Mouse (Mus musculus) stomach, postnatal 0 days (tissue): Measurements from ENCODE around the gene Ercc6l2. TPM values are rescaled to one million over a fixed set of nuclear protein-coding genes. Genes with fewer than 3 reads are reported as not detected.
"Not testable (repeated sequence)": the region's sequence is repeated elsewhere in the genome, so short reads cannot be mapped to it uniquely, and the experiment has no call there.

Experiments
- ATAC-seq: fragments of 200-750 bp; cut with Nextera tagmentation; 2 replicates; pipeline ENCODE4 v1.8.0; 2017; ENCODE audit not compliant: low FRiP score, low TSS enrichment
- DNase-seq: peaks from one replicate; pipeline ENCODE4 v3.0.0-alpha.2; 2016; ENCODE audit warnings: low spot score
- H3K27ac ChIP-seq: fragments of 300-500 bp; sonication (generic); replicated peaks from 2 replicates; pipeline ENCODE4 v1.5.1; 2014; ENCODE audit warnings: mild to moderate bottlenecking, control low read depth
- H3K27me3 ChIP-seq: fragments of 300-500 bp; sonication (generic); 2 replicates; pipeline ENCODE4 v1.6.1; 2014; ENCODE audit warnings: low read length; ENCODE audit not compliant: control insufficient read depth, insufficient read depth
- H3K36me3 ChIP-seq: fragments of 300-500 bp; sonication (generic); 2 replicates; pipeline ENCODE4 v1.6.1; 2014; ENCODE audit warnings: low read length, mixed read lengths; ENCODE audit not compliant: control insufficient read depth, insufficient read depth
- H3K4me1 ChIP-seq: fragments of 300-500 bp; sonication (generic); replicated peaks from 2 replicates; pipeline ENCODE4 v1.6.1; 2014; ENCODE audit warnings: antibody characterized with exemption; ENCODE audit not compliant: control insufficient read depth, insufficient read depth
- H3K4me2 ChIP-seq: fragments of 300-500 bp; sonication (generic); replicated peaks from 2 replicates; pipeline ENCODE4 v1.6.1; 2014; ENCODE audit warnings: low read depth, mild to moderate bottlenecking, control low read depth, moderate library complexity
- H3K4me3 ChIP-seq: fragments of 300-500 bp; sonication (generic); 2 replicates; pipeline ENCODE4 v1.5.1; 2014; ENCODE audit warnings: low read depth, low read length, control low read depth
- H3K9ac ChIP-seq: fragments of 300-500 bp; sonication (generic); 2 replicates; pipeline ENCODE4 v1.6.1; 2014; ENCODE audit warnings: mild to moderate bottlenecking, low read length, control low read depth, mixed read lengths
- H3K9me3 ChIP-seq: fragments of 300-500 bp; sonication (generic); 2 replicates; pipeline ENCODE4 v1.6.1; 2016; ENCODE audit warnings: low read length; ENCODE audit not compliant: control insufficient read depth
- CTCF ChIP-seq: IDR thresholded peaks from 2 replicates; pipeline ENCODE4 v1.5.1; 2016; ENCODE audit warnings: antibody characterized with exemption, low read depth, mild to moderate bottlenecking, moderate library complexity
- EP300 ChIP-seq: optimal IDR thresholded peaks from 2 replicates; pipeline ENCODE3; 2016; ENCODE audit warnings: antibody characterized with exemption
- WGBS: fragments of 180-500 bp; shearing (Covaris S2); extraction: QIAGEN DNeasy Blood & Tissue Kit; methylation state at CpG from one replicate; pipeline ENCODE4 v1.1.7; 2014; 5-methylcytosine and 5-hydroxymethylcytosine counted together
- polyA plus RNA-seq: library from polyadenylated mRNA; unstranded; fragments of >200 nt; fragmentation: Nextera tagmentation; extraction: Ambion mirVana; gene quantifications from 2 replicates; pipeline ENCODE4 v1.2.1, GENCODE M21; 2015

Ercc6l2 gene
- polyA plus RNA-seq, 1 experiment from 2014 or later = 8.5 TPM

DNA sequence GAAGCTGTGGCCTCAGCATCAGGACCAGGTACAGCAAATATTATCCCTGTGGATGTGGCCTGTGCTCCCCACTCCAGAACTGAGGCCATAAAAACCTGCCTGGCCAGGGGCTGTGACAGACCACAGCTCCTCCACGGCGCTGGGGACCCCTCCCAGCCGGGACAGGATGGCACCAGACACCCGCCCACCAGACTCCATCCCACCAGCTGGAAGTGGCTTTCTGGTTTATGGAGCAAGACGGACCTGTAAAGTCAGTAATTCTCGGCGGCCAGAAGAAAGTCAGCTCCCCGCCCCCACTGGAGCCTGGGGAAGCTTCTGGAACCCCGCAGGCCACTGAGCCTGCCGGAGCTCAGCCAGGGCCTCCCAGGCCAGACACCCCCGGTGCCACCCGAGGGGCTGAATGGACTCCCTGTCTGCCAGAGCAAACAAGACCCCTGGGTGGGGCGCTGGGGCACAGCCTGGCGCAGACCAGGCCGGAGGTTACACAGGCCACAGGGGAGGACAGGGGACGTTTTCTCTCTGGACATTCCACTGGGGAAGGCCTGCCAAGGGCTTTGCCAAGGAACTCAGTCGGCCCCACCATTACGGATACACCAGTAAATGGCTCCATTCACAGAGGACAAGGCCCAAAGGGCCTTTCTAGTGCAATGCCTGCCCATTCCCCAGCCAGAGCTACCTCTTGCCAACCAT lies 103.8 kb downstream of the Ercc6l2 start:
- Histone ChIP-seq H3K9me3 (no peaks in the 10 kb centered on the region), H3K36me3 (no peaks in the 10 kb centered on the region), H3K27ac (peak overlapping the region; percentile 81), H3K27me3 (no peaks in the 10 kb centered on the region), H3K4me2 (peak overlapping the region; percentile 34), H3K4me1 (peaks cover 13% of the 10 kb centered on the region), H3K4me3 (no peak overlapping the region), H3K9ac (peak overlapping the region; percentile 43)
- 43% methylated on average over 18 of the region's 18 CpGs for WGBS
- ATAC-seq = peak; percentile 47; the same call in 1 of the 2 replicates
- peak; percentile 50 for DNase-seq
- TF ChIP-seq CTCF (no peak), EP300 (no peak)

DNA sequence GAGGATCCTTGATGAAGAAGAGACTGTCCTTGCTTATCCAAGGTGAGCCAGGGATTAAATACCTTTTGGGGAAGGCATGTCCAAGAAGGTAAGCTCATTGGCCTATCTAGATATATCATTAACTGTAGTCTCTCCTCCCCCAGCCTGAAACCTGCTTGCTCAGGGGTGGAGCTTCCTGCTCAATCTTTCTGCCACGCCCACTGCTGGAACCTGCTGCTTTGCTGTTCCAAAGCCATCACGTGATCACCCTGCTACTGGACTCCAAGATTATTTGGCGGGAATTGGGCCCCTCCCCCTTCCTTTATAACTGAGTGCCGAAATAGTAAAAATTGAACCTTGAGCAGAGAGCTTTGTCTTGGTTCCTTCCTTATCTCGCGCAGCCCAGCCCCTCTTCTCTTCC lies 109.0 kb downstream of the Ercc6l2 start:
- not testable (repeated sequence) for H3K4me1 ChIP-seq, DNase-seq, H3K4me2 ChIP-seq, H3K9ac ChIP-seq, H3K4me3 ChIP-seq, H3K36me3 ChIP-seq, H3K9me3 ChIP-seq, H3K27me3 ChIP-seq, ATAC-seq, H3K27ac ChIP-seq
- 61% methylated on average over 2 of the region's 6 CpGs for WGBS

DNA sequence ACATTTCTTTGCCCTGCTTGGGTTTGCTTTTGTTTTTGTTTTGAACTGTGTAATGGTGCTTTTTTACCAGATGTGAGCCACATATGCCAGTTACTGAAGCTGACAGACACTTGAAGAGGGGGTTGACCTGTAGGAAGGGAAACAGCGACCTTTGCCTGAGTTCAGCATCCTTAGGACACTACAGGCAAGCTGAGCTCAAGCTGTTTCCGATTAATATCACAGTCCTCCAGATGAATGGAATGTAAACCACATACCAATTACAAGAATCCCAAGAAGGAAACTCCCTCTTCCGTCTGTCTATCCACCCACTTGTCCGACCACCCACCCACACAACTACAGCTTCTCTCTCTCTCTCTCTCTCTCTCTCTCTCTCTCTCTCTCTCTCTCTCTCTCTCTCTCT lies 112.3 kb downstream of the Ercc6l2 start:
- ATAC-seq (no peak), DNase-seq (no peak)
- H3K9me3 ChIP-seq = no peaks in the 10 kb centered on the region
- H3K27ac ChIP-seq = no peak overlapping the region
- no peaks in the 10 kb centered on the region for H3K36me3 ChIP-seq
- TF ChIP-seq EP300 (no peak), CTCF (no peak)
- H3K4me1 ChIP-seq = 0 out of 2 replicates have a peak, but pooled peaks cover 2% of the 10 kb centered on the region
- no peak overlapping the region for H3K4me3 ChIP-seq
- H3K9ac ChIP-seq = no peak overlapping the region
- WGBS = 40% methylated on average over 4 of the region's 4 CpGs
- H3K4me2 ChIP-seq = no peak overlapping the region
- no peaks in the 10 kb centered on the region for H3K27me3 ChIP-seq

DNA sequence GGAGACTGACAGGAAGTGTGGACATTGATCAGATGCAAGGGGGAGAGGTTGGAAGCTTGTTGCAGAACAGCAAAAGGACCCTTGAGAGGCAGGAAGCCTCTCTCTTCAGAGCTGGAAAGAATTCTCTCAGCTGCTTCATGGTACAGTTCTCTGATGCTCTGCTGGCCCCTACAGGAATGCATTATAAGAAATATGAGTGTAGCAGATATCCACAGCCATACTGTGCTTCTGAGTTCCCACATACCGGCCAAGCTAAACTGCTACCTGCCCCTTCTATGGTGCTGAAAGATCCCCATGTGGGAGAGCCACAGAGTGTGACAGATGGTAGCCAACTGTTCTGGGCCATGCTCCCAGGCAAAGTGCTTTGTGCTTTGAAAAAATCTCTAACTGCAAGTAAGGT lies 114.3 kb downstream of the Ercc6l2 start:
- H3K27ac ChIP-seq = no peak overlapping the region
- 41% methylated on average over 1 of the region's 1 CpGs for WGBS
- no peak overlapping the region for H3K4me3 ChIP-seq
- H3K36me3 ChIP-seq = no peaks in the 10 kb centered on the region
- no peak for TF ChIP-seq EP300
- peak; percentile 74 for TF ChIP-seq CTCF
- no peak overlapping the region for H3K4me2 ChIP-seq
- no peaks in the 10 kb centered on the region for H3K27me3 ChIP-seq
- DNase-seq (no peak), ATAC-seq (peak; percentile 38)
- no peak overlapping the region for H3K9ac ChIP-seq
- H3K9me3 ChIP-seq = no peaks in the 10 kb centered on the region
- H3K4me1 ChIP-seq = 0 out of 2 replicates have a peak, but pooled peaks cover 2% of the 10 kb centered on the region

DNA sequence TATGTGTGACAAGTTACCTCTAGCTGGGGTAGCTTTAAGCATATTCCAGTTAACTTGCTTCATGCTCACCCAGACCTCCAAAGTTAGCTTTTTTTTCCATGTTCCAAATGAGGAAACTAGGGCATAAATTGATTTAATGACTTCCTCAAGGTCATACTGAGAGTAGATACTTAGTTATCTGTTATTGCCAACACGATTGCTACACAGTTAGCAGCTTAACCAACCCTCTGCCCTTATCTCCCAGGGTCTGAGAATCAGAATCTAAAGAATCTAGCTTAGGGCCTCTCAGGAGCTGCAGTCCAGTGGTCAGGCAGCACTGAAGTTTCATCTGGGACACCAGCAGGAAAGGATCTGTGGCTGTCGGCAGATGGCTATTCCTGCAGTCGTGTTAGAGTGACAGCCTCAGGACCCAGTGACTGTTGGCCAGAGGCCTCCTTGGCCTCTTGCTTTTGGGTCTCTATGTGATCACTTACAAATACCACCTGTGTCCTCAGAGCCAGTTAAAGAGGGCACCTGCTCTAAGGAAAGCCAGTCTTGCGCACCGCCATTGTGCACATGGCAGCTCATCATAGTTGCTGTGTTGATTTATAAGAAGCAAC lies 115.0 kb downstream of the Ercc6l2 start:
- no peak for DNase-seq
- TF ChIP-seq CTCF (no peak), EP300 (no peak)
- no peaks in the 10 kb centered on the region for H3K27me3 ChIP-seq
- H3K9me3 ChIP-seq = no peaks in the 10 kb centered on the region
- 0 out of 2 replicates have a peak, but pooled peaks cover 2% of the 10 kb centered on the region for H3K4me1 ChIP-seq
- H3K27ac ChIP-seq = 0 out of 2 replicates have a peak overlapping the region, but pooled peaks have one; percentile 4
- H3K4me2 ChIP-seq = no peak overlapping the region
- H3K4me3 ChIP-seq = no peak overlapping the region
- WGBS = 56% methylated on average over 5 of the region's 5 CpGs
- no peak overlapping the region for H3K9ac ChIP-seq
- ATAC-seq = no peak
- H3K36me3 ChIP-seq = no peaks in the 10 kb centered on the region

DNA sequence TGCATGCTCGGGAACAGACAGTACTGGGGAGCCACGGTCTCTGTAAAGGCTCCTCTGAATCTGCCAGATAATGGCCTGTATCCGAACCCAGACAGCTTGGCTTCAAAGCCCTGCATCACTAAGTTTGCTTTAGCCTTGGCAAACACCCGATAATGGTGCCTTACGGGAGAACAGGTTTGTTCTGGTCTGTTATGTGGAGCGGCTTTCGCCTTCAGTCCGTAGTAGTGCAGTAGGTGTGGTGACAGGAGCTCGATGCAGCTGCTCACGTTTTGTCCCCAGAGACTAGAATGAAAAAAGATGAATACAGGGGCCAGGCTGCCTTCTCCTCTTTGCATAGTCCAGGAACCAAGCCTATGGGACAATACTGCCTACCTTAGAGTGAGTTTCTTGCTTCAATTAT lies 115.5 kb downstream of the Ercc6l2 start:
- Histone ChIP-seq H3K4me2 (no peak overlapping the region), H3K36me3 (no peaks in the 10 kb centered on the region), H3K9me3 (no peaks in the 10 kb centered on the region), H3K27me3 (no peaks in the 10 kb centered on the region), H3K27ac (no peak overlapping the region), H3K4me3 (no peak overlapping the region), H3K4me1 (0 out of 2 replicates have a peak, but pooled peaks cover 2% of the 10 kb centered on the region), H3K9ac (no peak overlapping the region)
- TF ChIP-seq EP300 = no peak
- no peak for TF ChIP-seq CTCF
- DNase-seq = peak; percentile 51
- ATAC-seq = peak; percentile 79
- 46% methylated on average over 10 of the region's 10 CpGs for WGBS
